Mouse (Mus musculus): ENCODE measurements around the gene Mvb12b. TPM values are rescaled to one million over a fixed set of nuclear protein-coding genes. Genes with fewer than 3 reads are reported as not detected.

The Mvb12b gene
- total and polyA plus RNA-seq, 3 experiments = 22.8 to 23.3 TPM; not detected in 1

GRCm38 (mm10) chr2:33786064-33786463 lies 101.7 kb downstream of the Mvb12b start:
- no peak for DNase-seq (ENCODE audit: low read depth, low spot score)
- no peak overlapping the region for H3K27ac ChIP-seq (ENCODE audit: control insufficient read depth, low read depth, low read length)
- no peaks in the 10 kb centered on the region for H3K79me2 ChIP-seq (ENCODE audit: control insufficient read depth, insufficient read depth, low read length, poor library complexity)
- H3K27me3 ChIP-seq (ENCODE audit: control insufficient read depth in 1 of 2, insufficient read depth in 2 of 2, low read length in 2 of 2) = no peaks in the 10 kb centered on the region
- H3K9ac ChIP-seq (ENCODE audit: control insufficient read depth, low read depth, low read length, poor library complexity, severe bottlenecking) = no peak overlapping the region
- H3K4me3 ChIP-seq (ENCODE audit: control insufficient read depth in 1 of 2, insufficient read depth in 1 of 2, low read depth in 2 of 2, low read length in 2 of 2) = no peak overlapping the region
- H3K36me3 ChIP-seq (ENCODE audit: control insufficient read depth in 1 of 2, insufficient read depth in 2 of 2, low read length in 2 of 2) = no peaks in the 10 kb centered on the region
- TF ChIP-seq NRF1 (IDR thresholded peaks at IDR 0.05; ENCODE audit: insufficient read depth, low read depth, low read length, poor library complexity, severe bottlenecking) (no peak), RAD21 (IDR thresholded peaks at IDR 0.05; ENCODE audit: low read depth, low read length) (no peak), EP300 (IDR thresholded peaks at IDR 0.05; ENCODE audit: low read depth in 1 of 2, low read length in 2 of 2) (no peak), RCOR1 (IDR thresholded peaks at IDR 0.05; ENCODE audit: low read depth, low read length) (no peak), MEF2A (IDR thresholded peaks at IDR 0.05; ENCODE audit: extremely low read depth, insufficient replicate concordance, low read depth, low read length, poor library complexity, severe bottlenecking) (no peak), CHD1 (IDR thresholded peaks at IDR 0.05; ENCODE audit: low read depth, low read length) (no peak), POLR2A (IDR thresholded peaks at IDR 0.05; ENCODE audit: control insufficient read depth in 1 of 2, insufficient read depth in 1 of 2, low read depth in 1 of 2, low read length in 2 of 2, poor library complexity in 1 of 2) (no peak), POLR2AphosphoS5 (IDR thresholded peaks at IDR 0.05; ENCODE audit: borderline replicate concordance, low read depth, low read length) (no peak), NELFE (IDR thresholded peaks at IDR 0.05; ENCODE audit: low read depth, low read length) (no peak), ZNF384 (IDR thresholded peaks at IDR 0.05; ENCODE audit: low read depth, low read length) (no peak)
- H3K9me3 ChIP-seq (replicated peaks; ENCODE audit: insufficient read depth, low read length) = no peaks in the 10 kb centered on the region
- no peaks in the 10 kb centered on the region for H3K4me1 ChIP-seq (ENCODE audit: control insufficient read depth in 1 of 2, insufficient read depth in 2 of 2, low read length in 2 of 2)

DNA sequence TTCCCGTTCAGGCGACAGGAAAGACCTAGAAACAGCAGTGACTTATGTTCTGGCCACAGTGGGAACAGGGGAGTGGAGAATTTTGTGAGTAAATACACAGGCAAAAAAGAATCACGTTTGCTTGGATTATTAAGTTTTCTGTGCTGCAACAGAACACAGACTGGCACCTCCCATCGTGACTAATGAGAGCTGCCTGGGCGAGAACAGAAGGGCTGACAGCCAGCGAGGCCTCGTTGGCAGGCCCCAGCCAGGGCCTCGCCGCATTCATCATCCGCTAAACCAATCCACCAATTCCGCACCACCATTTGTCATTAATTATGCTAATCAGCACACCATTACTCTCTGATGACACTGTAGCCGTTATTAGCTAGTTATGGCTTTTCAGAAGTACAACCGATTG lies 102.2 kb downstream of the Mvb12b start:
- no peaks in the 10 kb centered on the region for H3K4me1 ChIP-seq (ENCODE audit: control insufficient read depth in 1 of 2, insufficient read depth in 2 of 2, low read length in 2 of 2)
- no peak overlapping the region for H3K4me3 ChIP-seq (ENCODE audit: control insufficient read depth in 1 of 2, insufficient read depth in 1 of 2, low read depth in 2 of 2, low read length in 2 of 2)
- H3K27ac ChIP-seq (ENCODE audit: control insufficient read depth, low read depth, low read length) = no peak overlapping the region
- no peaks in the 10 kb centered on the region for H3K27me3 ChIP-seq (ENCODE audit: control insufficient read depth in 1 of 2, insufficient read depth in 2 of 2, low read length in 2 of 2)
- H3K9me3 ChIP-seq (replicated peaks; ENCODE audit: insufficient read depth, low read length) = no peaks in the 10 kb centered on the region
- TF ChIP-seq POLR2AphosphoS5 (IDR thresholded peaks at IDR 0.05; ENCODE audit: borderline replicate concordance, low read depth, low read length) = no peak
- TF ChIP-seq MEF2A (IDR thresholded peaks at IDR 0.05; ENCODE audit: extremely low read depth, insufficient replicate concordance, low read depth, low read length, poor library complexity, severe bottlenecking) = no peak
- no peak for TF ChIP-seq ZC3H11A (IDR thresholded peaks at IDR 0.05; ENCODE audit: low read depth, low read length)
- TF ChIP-seq SIN3A (IDR thresholded peaks at IDR 0.05; ENCODE audit: low read length) = no peak
- no peak for TF ChIP-seq MAFK (IDR thresholded peaks at IDR 0.05; ENCODE audit: borderline replicate concordance, low read depth, low read length)
- no peak for TF ChIP-seq EP300 (IDR thresholded peaks at IDR 0.05; ENCODE audit: low read depth in 1 of 2, low read length in 2 of 2)
- no peak for TF ChIP-seq JUND (IDR thresholded peaks at IDR 0.05; ENCODE audit: low read depth, low read length)
- no peak for TF ChIP-seq BHLHE40 (IDR thresholded peaks at IDR 0.05; ENCODE audit: borderline replicate concordance, low read depth, low read length)
- no peak for TF ChIP-seq KAT2A (conservative IDR thresholded peaks at IDR 0.05; ENCODE audit: low read depth, low read length)
- TF ChIP-seq TCF12 (IDR thresholded peaks at IDR 0.05; ENCODE audit: low read depth, low read length) = no peak
- TF ChIP-seq ELF1 (IDR thresholded peaks at IDR 0.05; ENCODE audit: low read depth, low read length) = no peak
- no peak for TF ChIP-seq MYC (IDR thresholded peaks at IDR 0.05; ENCODE audit: low read depth, low read length)
- no peak for TF ChIP-seq NRF1 (IDR thresholded peaks at IDR 0.05; ENCODE audit: insufficient read depth, low read depth, low read length, poor library complexity, severe bottlenecking)
- TF ChIP-seq E2F4 (IDR thresholded peaks at IDR 0.05; ENCODE audit: borderline replicate concordance, low read depth, low read length) = no peak
- no peak for TF ChIP-seq CHD1 (IDR thresholded peaks at IDR 0.05; ENCODE audit: low read depth, low read length)
- TF ChIP-seq GABPA (IDR thresholded peaks at IDR 0.05; ENCODE audit: low read depth, low read length) = no peak
- no peaks in the 10 kb centered on the region for H3K79me2 ChIP-seq (ENCODE audit: control insufficient read depth, insufficient read depth, low read length, poor library complexity)
- DNase-seq (ENCODE audit: low read depth, low spot score) = no peak
- H3K36me3 ChIP-seq (ENCODE audit: control insufficient read depth in 1 of 2, insufficient read depth in 2 of 2, low read length in 2 of 2) = no peaks in the 10 kb centered on the region
- H3K9ac ChIP-seq (ENCODE audit: control insufficient read depth, low read depth, low read length, poor library complexity, severe bottlenecking) = no peak overlapping the region

Data from MEL (cell line).